Mouse (Mus musculus) ES-E14 (cell line): Measurements from ENCODE around the gene Slc45a1.

Experiments
- CHD2 ChIP-seq: IDR thresholded peaks from 2 replicates; pipeline ENCODE4 v1.6.1; 2014; ENCODE audit warnings: mild to moderate bottlenecking, low read depth, low read length, inconsistent platforms
- HCFC1 ChIP-seq: IDR thresholded peaks from 2 replicates; pipeline ENCODE4 v1.6.1; 2012; ENCODE audit warnings: low read length, inconsistent platforms, borderline replicate concordance; ENCODE audit not compliant: insufficient read depth
- MAFK ChIP-seq: IDR thresholded peaks from 2 replicates; pipeline ENCODE4 v1.6.1; 2014; ENCODE audit warnings: mild to moderate bottlenecking, low read depth, low read length, inconsistent platforms; ENCODE audit not compliant: insufficient read depth
- ZC3H11A ChIP-seq: IDR thresholded peaks from 2 replicates; pipeline ENCODE4 v1.6.1; 2012; ENCODE audit warnings: low read depth, mild to moderate bottlenecking, inconsistent platforms, low read length, borderline replicate concordance
- ZNF384 ChIP-seq: IDR thresholded peaks from 2 replicates; pipeline ENCODE4 v1.6.1; 2012; ENCODE audit warnings: low read depth, low read length, inconsistent platforms

DNA sequence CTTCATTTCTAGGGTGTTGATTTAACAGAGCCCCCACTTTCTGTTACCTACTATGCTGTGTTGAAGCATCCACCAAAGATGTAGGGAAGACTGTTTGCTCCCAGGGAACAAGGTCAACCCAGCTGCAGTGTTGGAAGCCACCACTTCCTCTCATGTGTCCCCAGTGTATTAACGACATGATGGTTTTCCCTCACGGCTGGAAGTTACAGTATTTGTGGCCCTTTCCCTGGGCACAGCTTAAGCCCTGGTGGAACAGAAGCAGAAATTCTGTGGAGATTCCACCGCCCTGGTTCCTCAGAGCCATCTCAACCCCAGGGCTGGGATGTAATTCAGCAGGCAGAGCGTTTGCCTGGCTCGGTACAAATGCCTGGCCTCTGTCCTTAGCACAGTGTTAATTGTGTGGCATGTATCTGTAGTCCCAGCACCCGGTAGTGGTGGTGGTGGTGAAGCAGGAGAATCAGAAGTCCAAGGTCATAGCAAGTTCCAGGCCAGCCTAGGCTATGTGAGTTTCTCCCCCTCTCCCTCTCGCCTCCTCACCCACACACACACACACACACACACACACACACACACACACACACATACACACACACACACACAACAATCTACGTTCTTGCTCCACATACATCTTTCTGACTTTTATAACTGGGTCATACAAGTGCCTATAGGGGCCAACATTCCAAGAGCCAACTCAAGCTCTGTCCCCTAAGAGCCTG, 34.0 kb upstream of the Slc45a1 start:
- TF ChIP-seq MAFK: no peak
- TF ChIP-seq ZNF384: no peak
- peak; percentile 63 for TF ChIP-seq HCFC1
- TF ChIP-seq CHD2: no peak
- TF ChIP-seq ZC3H11A: no peak
